Mouse (Mus musculus): ENCODE measurements around the gene Pfn4.
"Not testable (repeated sequence)": the region's sequence is repeated elsewhere in the genome, so short reads cannot be mapped to it uniquely, and the experiment has no call there.

Pfn4 gene

GRCm38 (mm10) chr12:4788128-4788527 is 19.3 kb downstream of the Pfn4 start:
- DNase-seq (ENCODE audit: low spot score) = not testable (repeated sequence)

DNA sequence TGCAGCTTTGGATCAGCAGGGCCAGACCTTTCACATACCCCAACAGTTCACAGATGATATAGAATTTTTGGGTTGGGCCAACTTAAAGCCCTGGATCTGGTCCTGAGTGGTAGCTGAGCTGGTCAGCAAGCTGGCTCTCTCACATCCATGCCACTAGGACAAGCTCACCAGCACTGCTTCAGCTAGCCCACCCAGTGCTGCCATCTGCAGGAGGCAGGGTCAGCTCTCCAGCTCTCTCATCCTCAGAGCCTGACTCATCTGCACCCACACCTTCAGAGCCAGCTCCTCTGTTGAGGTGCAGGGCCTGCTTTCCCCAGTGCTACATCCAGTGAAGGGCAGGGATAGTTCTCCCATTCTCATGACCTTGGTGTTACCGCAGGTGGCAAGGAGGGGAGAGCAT is 24.9 kb downstream of the Pfn4 start:
- DNase-seq (ENCODE audit: low spot score) = no peak

DNA sequence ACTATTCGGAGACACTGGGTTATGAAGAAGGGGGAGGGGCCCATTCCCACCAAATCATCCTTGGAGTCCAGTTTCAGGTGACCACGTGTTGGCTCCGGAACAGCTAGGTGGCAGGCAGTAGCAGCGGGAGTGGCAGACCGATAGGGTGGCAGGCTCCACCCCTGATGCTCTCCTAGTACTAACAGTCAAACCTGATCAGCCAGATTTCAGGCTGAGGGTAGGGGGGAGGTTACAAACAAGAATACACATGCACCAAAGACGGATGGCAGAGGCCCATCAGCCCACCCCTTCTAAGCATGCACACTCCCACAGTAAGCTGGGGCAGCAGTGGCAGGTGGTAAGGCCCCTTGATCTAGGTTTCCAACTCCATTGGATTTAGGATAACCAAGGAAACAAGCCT is 28.6 kb downstream of the Pfn4 start:
- not testable (repeated sequence) for DNase-seq (ENCODE audit: low spot score)

GRCm38 (mm10) chr12:4811036-4811435 is 42.2 kb downstream of the Pfn4 start:
- no peak for DNase-seq (ENCODE audit: low spot score)

DNA sequence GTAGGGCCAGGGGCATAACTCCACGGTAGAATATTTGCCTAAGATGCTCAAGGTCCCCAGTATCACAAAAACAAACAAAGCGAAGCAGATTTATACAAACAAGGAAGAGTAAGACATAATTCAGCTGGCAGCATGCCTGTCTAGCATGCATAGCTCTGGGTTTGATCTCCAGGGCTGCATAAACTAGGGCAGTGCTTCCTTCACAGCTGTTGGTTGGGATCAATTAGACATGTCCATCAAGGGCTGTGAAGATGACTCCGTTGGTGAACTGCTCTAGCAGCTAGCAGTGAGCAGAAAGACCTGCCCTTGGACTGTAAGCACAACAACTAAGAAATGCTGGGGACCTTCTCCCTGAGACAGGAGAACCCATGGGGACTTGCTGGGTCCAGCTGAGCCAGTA is 42.9 kb downstream of the Pfn4 start:
- DNase-seq (ENCODE audit: low spot score) = no peak

GRCm38 (mm10) chr12:4813636-4814035 is 44.8 kb downstream of the Pfn4 start:
- DNase-seq (ENCODE audit: low spot score) = no peak

DNA sequence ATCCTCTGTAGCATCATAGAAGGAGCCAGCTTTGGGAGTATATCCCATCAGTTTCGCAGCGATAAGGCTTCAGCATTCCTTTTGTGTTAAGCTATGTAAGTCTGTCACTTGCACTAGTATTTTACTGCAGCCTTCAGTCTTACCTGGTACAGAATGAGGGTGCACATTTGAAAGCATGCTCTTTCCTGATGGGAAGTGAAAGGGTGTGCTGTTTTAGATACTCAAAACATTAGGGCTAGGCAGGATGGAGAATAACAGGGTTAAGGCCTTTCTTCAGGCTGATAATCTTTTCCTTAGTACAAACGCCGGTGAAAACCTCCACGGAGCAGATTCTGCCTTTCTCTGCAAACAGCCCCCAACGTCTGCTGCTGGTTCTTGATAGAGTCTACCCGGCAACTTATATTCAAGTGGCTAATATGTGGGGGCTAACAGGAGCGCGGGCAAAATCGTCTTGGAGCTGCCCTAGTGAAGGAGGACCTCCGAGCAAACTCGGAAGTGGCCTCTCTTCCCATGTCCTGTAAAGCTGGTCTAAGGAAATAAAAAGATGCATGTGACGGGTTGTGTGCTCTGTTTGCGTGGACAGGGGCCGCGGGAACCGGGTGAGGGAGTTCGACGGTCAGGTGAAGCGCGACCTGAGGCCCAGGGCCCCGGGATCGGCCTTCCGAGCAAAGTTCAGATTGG is 48.0 kb downstream of the Pfn4 start:
- no peak for DNase-seq (ENCODE audit: low spot score)

DNA sequence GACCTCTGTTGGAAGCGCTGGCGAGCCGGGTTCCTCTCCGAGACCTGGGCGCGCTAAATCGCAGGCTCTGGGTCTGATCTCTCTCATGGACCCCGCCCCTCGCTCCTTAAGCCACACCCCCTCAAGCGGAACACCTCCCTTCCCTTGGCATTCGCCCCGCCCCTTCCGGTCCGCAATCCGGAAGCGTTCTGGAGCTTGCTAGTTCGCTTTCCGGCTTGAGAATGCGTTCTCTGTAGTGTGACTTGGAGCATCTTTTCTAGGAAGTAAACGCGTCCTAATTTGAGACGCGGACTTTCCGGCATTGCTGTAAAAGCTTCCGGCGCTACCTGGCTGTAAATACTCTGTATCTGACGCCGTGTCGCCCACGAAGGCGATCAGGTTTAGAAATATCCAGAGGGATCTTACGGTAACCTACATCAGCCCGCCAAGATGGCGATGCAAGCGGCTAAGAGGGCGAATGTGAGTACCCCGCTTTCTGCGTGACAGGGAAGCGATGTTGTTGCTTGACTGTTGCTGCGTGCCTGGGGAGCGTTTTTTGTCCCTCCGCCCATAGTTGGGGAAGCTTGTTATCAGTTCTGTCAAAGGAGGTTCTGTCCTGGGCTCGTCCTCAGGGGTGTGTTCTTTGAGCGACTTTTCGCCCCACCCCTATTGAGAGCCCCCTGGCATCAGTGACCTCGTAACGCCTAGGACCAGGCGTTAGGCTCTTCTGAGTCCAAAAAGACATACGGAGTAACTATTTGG is 48.7 kb downstream of the Pfn4 start, which contains the start of gene Sf3b6:
Sf3b6 (plus strand) TSS at position 184 of the 741 bp plus-strand sequence.
- DNase-seq (ENCODE audit: low spot score) = peak; percentile 98

DNA sequence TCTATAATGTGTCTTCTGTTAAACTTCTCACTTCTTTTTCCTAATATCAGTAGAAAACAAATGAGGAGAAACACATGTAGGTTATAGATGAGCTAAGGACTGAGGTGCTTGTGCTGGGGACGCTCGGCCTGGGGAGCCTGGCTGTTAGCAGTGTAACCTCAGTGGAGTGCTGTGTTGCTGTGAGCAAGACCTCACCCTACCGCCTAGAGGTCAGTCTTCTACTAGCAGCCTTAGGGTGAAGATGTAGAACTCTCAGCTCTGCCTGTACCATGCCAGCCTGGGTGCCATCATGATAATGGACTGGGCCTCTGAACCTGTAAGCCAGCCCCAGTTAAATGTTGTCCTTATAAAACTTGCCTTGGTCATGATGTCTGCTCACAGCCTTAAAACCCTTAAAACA is 58.4 kb downstream of the Pfn4 start:
- no peak for DNase-seq (ENCODE audit: low spot score)
